Mouse (Mus musculus) R1 (cell line): Measurements from ENCODE around the gene Arl15.

Source experiments
- DNase-seq: peaks from one replicate; pipeline ENCODE4 v3.0.0-alpha.2; 2018; ENCODE audit warnings: low read depth, low spot score

Arl15 gene

GRCm38 (mm10) chr13:113869212-113870205 is 75.2 kb downstream of the Arl15 start:
- peak; percentile 69 for DNase-seq

GRCm38 (mm10) chr13:113870403-113870802 is 76.1 kb downstream of the Arl15 start:
- DNase-seq = no peak

GRCm38 (mm10) chr13:113871853-113872252 is 77.5 kb downstream of the Arl15 start:
- DNase-seq = no peak

- DNase-seq = no peak
Observed at GRCm38 (mm10) chr13:113875724-113876123, 81.4 kb downstream of the Arl15 start.

GRCm38 (mm10) chr13:113877420-113877819 is 83.1 kb downstream of the Arl15 start:
- DNase-seq = peak; percentile 69

GRCm38 (mm10) chr13:113878571-113878970 is 84.3 kb downstream of the Arl15 start:
- DNase-seq = no peak

- no peak for DNase-seq
Observed at GRCm38 (mm10) chr13:113879651-113880327, 85.5 kb downstream of the Arl15 start.

GRCm38 (mm10) chr13:113880564-113881171 is 86.4 kb downstream of the Arl15 start:
- peak; percentile 81 for DNase-seq

GRCm38 (mm10) chr13:113882959-113883358 is 88.7 kb downstream of the Arl15 start:
- DNase-seq = peak; percentile 52

GRCm38 (mm10) chr13:113887090-113887489 is 92.8 kb downstream of the Arl15 start:
- no peak for DNase-seq

GRCm38 (mm10) chr13:113888126-113888525 is 93.8 kb downstream of the Arl15 start:
- no peak for DNase-seq

GRCm38 (mm10) chr13:113888704-113889103 is 94.4 kb downstream of the Arl15 start:
- DNase-seq = no peak

- DNase-seq = peak; percentile 58
Observed at GRCm38 (mm10) chr13:113889140-113890055, 95.1 kb downstream of the Arl15 start.

- no peak for DNase-seq
Observed at GRCm38 (mm10) chr13:113896684-113897083, 102.4 kb downstream of the Arl15 start.

- no peak for DNase-seq
Observed at GRCm38 (mm10) chr13:113897498-113897897, 103.2 kb downstream of the Arl15 start.

- no peak for DNase-seq
Observed at GRCm38 (mm10) chr13:113897951-113898350, 103.6 kb downstream of the Arl15 start.

- no peak for DNase-seq
Observed at GRCm38 (mm10) chr13:113901001-113901545, 106.8 kb downstream of the Arl15 start.

GRCm38 (mm10) chr13:113903255-113903654 is 109.0 kb downstream of the Arl15 start:
- no peak for DNase-seq

GRCm38 (mm10) chr13:113911986-113912519 is 117.7 kb downstream of the Arl15 start:
- DNase-seq = no peak

- DNase-seq = no peak
Observed at GRCm38 (mm10) chr13:113914551-113914971, 120.3 kb downstream of the Arl15 start.
